Mouse (Mus musculus): ENCODE results near the gene Csf3. TPM values are rescaled to one million over a fixed set of nuclear protein-coding genes. Genes with fewer than 3 reads are reported as not detected.
"Not testable (repeated sequence)": the region's sequence is repeated elsewhere in the genome, so short reads cannot be mapped to it uniquely, and the experiment has no call there.

The Csf3 gene
- polyA plus RNA-seq, 1 experiment: 0.22 TPM

DNA sequence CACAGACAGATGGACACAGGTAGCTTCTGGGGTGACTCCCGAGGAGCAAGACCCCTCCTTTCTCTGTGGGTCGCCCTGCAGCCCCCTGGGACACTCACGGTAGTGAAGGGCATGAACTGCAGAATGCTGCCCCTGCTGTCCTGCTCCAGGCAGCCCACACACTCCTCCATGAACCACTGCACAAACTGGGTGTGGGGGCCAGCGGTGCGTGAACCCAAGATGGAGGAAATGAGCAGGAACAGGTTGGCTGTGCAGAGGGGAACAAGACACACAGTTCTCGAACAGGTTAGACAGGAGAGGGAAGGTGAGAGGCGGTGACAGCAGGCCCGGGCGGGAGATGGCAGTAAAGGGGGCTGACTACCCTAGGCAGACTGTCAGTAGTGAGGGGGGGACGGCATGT, 4.0 kb downstream of the Csf3 start:
- H3K4me3 ChIP-seq (ENCODE audit: control insufficient read depth, insufficient read depth, low read length): no peak overlapping the region
- TF ChIP-seq CTCF (IDR thresholded peaks at IDR 0.05; ENCODE audit: borderline replicate concordance, control insufficient read depth, extremely low read depth, insufficient read depth, low read length, poor library complexity): no peak
- TF ChIP-seq POLR2A (IDR thresholded peaks at IDR 0.05; ENCODE audit: control insufficient read depth, extremely low read depth, insufficient read depth, low read length, poor library complexity): no peak
- H3K27me3 ChIP-seq (ENCODE audit: control insufficient read depth, insufficient read depth, low read length): no peaks in the 10 kb centered on the region
- DNase-seq: no peak
- H3K4me1 ChIP-seq (replicated peaks; ENCODE audit: control insufficient read depth, insufficient read depth, low read length): peaks cover 11% of the 10 kb centered on the region
- H3K36me3 ChIP-seq (ENCODE audit: control insufficient read depth, insufficient read depth, low read length): peaks cover 11% of the 10 kb centered on the region; the same call in 1 of the 2 replicates
- H3K27ac ChIP-seq (ENCODE audit: control insufficient read depth, insufficient read depth, low read length): no peak overlapping the region
- 95% methylated on average over 10 of the region's 10 CpGs for WGBS

DNA sequence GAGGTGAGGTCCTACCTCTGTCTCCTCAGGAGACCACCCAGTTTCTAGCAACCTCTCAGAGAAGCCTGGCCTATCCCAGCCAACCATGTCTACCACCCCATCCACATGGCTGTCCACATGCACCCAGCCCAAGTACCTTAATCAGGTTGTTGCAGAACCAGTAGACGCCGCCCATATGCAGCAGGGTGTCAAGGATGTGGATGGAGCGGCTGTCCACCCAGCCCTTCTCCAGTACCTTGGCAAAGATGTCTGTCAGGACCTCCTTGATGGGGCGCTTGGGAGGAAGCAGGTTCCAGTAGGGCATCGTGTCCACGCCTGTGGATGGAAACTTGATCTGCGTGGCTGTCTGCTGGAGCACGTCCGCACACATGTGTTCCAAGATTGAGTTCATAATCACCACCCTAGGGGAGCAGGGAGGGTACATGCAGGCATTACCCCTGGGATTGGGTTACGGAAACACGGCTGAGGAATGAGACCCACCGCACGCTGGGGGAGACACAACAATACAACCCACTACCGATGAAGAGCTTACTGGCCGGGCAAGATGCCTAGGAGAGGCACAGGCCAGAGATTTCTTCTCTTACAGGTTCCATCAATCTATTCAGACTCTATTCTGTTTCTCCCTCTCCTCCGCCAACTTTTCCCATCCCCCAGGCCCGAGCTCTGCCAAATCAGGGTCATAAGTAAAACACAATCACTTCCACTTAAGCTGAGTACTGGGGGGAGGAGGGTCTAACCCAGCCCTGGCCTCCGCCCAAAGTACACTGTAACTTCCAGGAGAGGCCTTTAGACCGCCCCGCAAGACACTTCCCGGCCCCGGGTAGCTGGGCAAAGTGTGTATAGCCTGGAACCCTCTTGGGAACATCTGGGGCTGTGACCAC, 6.6 kb downstream of the Csf3 start:
- Histone ChIP-seq H3K4me3 (ENCODE audit: control insufficient read depth, insufficient read depth, low read length) (no peak overlapping the region), H3K36me3 (ENCODE audit: control insufficient read depth, insufficient read depth, low read length) (peaks cover 11% of the 10 kb centered on the region; the same call in 1 of the 2 replicates), H3K4me1 (replicated peaks; ENCODE audit: control insufficient read depth, insufficient read depth, low read length) (peaks cover 22% of the 10 kb centered on the region), H3K27me3 (ENCODE audit: control insufficient read depth, insufficient read depth, low read length) (no peaks in the 10 kb centered on the region), H3K27ac (ENCODE audit: control insufficient read depth, insufficient read depth, low read length) (no peak overlapping the region)
- TF ChIP-seq CTCF (IDR thresholded peaks at IDR 0.05; ENCODE audit: borderline replicate concordance, control insufficient read depth, extremely low read depth, insufficient read depth, low read length, poor library complexity) (no peak), POLR2A (IDR thresholded peaks at IDR 0.05; ENCODE audit: control insufficient read depth, extremely low read depth, insufficient read depth, low read length, poor library complexity) (no peak)
- WGBS: 95% methylated on average over 22 of the region's 22 CpGs
- no peak for DNase-seq

DNA sequence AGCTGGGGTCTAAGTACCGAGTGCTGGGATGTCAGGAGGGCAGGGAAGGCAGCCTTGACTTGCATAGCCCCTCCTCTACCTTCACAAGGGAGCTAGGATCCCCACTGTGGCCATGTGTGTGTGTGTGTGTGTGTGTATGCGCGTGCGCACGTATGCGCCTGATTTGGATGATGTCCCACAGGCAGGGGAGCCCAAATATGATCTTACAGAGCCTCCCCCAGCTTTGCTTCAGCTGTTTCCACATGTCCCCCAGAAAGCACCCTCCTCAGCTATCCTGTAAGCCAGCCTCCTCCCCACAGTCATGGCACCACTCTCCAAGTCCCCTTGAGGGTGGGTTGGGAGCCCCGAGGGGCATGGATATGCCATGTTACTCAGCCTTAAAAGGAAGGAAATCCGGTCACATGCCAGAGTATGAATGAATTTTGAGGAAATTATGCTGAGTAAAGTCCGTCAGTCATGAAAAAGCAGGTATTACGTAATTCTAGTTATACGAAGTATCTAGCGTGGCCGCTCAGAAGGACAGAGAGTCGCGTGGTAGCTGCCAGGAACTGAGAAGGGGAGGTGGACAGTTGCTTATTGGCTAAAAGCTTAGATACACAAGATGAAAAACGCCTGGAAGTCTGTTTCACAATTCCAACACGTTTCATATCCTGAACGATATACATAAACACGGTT, 7.4 kb downstream of the Csf3 start:
- Histone ChIP-seq H3K27me3 (ENCODE audit: control insufficient read depth, insufficient read depth, low read length) (no peaks in the 10 kb centered on the region), H3K4me3 (ENCODE audit: control insufficient read depth, insufficient read depth, low read length) (no peak overlapping the region), H3K27ac (ENCODE audit: control insufficient read depth, insufficient read depth, low read length) (no peak overlapping the region), H3K36me3 (ENCODE audit: control insufficient read depth, insufficient read depth, low read length) (peaks cover 11% of the 10 kb centered on the region; the same call in 1 of the 2 replicates), H3K4me1 (replicated peaks; ENCODE audit: control insufficient read depth, insufficient read depth, low read length) (peaks cover 27% of the 10 kb centered on the region)
- no peak for DNase-seq
- no peak for TF ChIP-seq POLR2A (IDR thresholded peaks at IDR 0.05; ENCODE audit: control insufficient read depth, extremely low read depth, insufficient read depth, low read length, poor library complexity)
- no peak for TF ChIP-seq CTCF (IDR thresholded peaks at IDR 0.05; ENCODE audit: borderline replicate concordance, control insufficient read depth, extremely low read depth, insufficient read depth, low read length, poor library complexity)
- 82% methylated on average over 19 of the region's 19 CpGs for WGBS

DNA sequence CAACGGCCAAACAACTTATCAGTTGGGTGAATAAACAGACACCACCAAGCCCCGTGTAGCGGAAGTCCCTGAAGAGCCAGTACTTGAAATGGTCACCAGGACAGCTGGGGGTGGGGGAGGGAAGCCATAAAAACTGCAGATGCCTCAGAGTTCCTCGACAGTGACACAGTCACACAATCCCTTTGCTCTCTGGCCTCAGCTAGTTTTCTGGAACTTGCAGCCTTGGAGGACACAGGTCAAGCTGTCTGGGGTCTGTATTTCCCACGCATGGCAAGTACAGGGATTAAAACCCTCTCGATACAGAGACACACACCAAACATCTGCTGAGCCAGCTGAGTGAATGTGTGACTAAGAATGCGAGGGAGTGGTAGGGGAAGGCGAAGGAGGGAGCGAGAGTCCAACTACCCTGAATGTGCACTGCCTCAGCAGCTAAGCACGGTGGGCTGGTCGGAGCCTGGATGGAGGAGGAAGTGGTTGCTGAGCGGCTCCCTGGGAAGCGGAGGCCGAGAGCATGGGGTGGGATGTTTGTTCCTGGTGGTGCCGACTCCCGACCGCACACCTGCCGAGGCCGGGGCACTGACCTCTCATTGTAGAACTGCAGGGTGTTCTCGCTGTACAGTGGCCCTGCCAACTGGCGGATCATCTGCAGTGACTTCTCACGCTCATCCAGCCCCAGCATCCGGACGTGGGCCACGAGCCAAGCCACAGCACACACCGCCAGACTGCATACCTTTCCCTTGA, 8.1 kb downstream of the Csf3 start:
- no peak for DNase-seq
- no peak for TF ChIP-seq POLR2A (IDR thresholded peaks at IDR 0.05; ENCODE audit: control insufficient read depth, extremely low read depth, insufficient read depth, low read length, poor library complexity)

DNA sequence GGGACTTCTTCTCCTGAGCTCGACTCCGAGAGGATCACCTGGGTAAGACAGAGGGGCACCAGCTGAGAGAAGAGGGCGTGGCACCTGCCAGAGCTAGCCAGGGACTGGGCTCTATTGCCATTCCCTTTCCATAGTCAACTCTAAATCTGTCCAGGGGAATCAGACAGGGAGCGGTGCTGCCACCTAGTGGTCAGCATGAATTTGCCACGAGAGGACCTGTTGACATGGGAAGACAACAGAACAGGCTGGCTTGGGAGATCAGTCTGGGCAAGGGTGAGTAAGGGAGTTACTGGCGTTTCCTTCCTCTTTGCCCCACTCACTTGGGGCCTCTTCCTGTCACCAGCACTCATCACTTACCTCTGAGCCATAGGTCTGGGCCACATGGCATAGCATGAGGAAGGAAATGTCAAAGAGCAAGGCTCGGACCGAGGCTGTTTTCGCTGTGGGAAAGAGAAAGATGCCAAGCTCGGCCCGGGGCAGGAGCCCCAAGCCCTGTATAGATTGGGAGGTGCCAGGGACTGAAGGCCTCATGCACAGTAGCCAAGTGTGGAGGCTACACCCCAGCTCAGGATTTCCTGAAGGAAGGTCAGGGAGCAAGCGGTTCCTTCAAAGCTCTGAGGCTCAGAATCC, 9.5 kb downstream of the Csf3 start:
- peaks cover 39% of the 10 kb centered on the region for H3K4me1 ChIP-seq (replicated peaks; ENCODE audit: control insufficient read depth, insufficient read depth, low read length)
- peak; percentile 74 for DNase-seq
- no peaks in the 10 kb centered on the region for H3K27me3 ChIP-seq (ENCODE audit: control insufficient read depth, insufficient read depth, low read length)
- 34% methylated on average over 12 of the region's 12 CpGs for whole genome bisulfite sequencing
- H3K36me3 ChIP-seq (ENCODE audit: control insufficient read depth, insufficient read depth, low read length): peaks cover 4% of the 10 kb centered on the region; the same call in 1 of the 2 replicates
- H3K4me3 ChIP-seq (ENCODE audit: control insufficient read depth, insufficient read depth, low read length): no peak overlapping the region
- TF ChIP-seq POLR2A (IDR thresholded peaks at IDR 0.05; ENCODE audit: control insufficient read depth, extremely low read depth, insufficient read depth, low read length, poor library complexity) (no peak), CTCF (IDR thresholded peaks at IDR 0.05; ENCODE audit: borderline replicate concordance, control insufficient read depth, extremely low read depth, insufficient read depth, low read length, poor library complexity) (peak; percentile 89)
- no peak overlapping the region for H3K27ac ChIP-seq (ENCODE audit: control insufficient read depth, insufficient read depth, low read length)

More for the DNA sequence above, 8.1 kb downstream of the Csf3 start:
- WGBS: 23% methylated on average over 26 of the region's 26 CpGs
- Histone ChIP-seq H3K36me3 (ENCODE audit: control insufficient read depth, insufficient read depth, low read length) (peaks cover 11% of the 10 kb centered on the region; the same call in 1 of the 2 replicates), H3K27ac (ENCODE audit: control insufficient read depth, insufficient read depth, low read length) (no peak overlapping the region), H3K4me3 (ENCODE audit: control insufficient read depth, insufficient read depth, low read length) (no peak overlapping the region), H3K4me1 (replicated peaks; ENCODE audit: control insufficient read depth, insufficient read depth, low read length) (peaks cover 33% of the 10 kb centered on the region), H3K27me3 (ENCODE audit: control insufficient read depth, insufficient read depth, low read length) (no peaks in the 10 kb centered on the region)

DNA sequence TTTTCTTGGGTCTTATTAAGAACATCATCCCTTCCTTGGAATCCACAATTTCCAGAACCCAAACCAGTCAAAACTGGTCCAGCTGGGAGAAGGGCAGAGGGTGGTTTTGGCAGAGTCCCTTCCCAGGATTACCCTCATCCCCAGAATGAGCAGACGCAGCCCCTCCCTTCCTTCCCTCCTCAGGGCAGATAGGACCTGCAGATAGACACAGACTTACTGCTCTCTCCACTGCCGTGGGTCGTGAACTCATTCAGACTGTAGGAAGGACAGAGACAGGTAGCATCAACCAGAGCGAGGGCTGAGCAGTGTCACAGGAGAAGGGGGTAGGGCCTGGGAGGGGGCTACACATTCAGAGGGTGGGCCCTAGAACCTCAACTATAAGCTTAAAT, 10.0 kb downstream of the Csf3 start:
- 59% methylated on average over 4 of the region's 4 CpGs for WGBS
- TF ChIP-seq POLR2A (IDR thresholded peaks at IDR 0.05; ENCODE audit: control insufficient read depth, extremely low read depth, insufficient read depth, low read length, poor library complexity) (no peak), CTCF (IDR thresholded peaks at IDR 0.05; ENCODE audit: borderline replicate concordance, control insufficient read depth, extremely low read depth, insufficient read depth, low read length, poor library complexity) (no peak)
- Histone ChIP-seq H3K27ac (ENCODE audit: control insufficient read depth, insufficient read depth, low read length) (no peak overlapping the region), H3K36me3 (ENCODE audit: control insufficient read depth, insufficient read depth, low read length) (peaks cover 9% of the 10 kb centered on the region; the same call in 1 of the 2 replicates), H3K4me3 (ENCODE audit: control insufficient read depth, insufficient read depth, low read length) (no peak overlapping the region), H3K27me3 (ENCODE audit: control insufficient read depth, insufficient read depth, low read length) (no peaks in the 10 kb centered on the region), H3K4me1 (replicated peaks; ENCODE audit: control insufficient read depth, insufficient read depth, low read length) (peaks cover 39% of the 10 kb centered on the region)
- no peak for DNase-seq

DNA sequence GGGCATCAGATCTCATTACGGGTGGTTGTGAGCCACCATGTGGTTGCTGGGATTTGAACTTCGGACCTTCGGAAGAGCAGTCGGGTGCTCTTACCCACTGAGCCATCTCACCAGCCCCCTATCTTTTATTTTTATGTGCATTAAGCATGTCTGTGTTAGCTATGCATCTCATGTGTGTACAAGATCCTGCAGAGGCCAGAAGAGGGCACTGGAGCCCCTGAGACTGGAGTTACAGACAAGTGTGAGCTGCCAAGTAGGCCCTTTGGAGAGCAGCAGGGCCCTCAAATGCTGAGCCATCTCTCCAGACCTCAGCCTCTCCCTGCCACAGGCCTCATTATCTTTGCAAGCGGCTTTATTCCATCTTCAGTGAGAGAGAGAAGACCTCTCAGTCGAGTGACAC, 10.9 kb downstream of the Csf3 start:
- not testable (repeated sequence) for DNase-seq; H3K27me3 ChIP-seq (ENCODE audit: control insufficient read depth, insufficient read depth, low read length); H3K36me3 ChIP-seq (ENCODE audit: control insufficient read depth, insufficient read depth, low read length); H3K4me3 ChIP-seq (ENCODE audit: control insufficient read depth, insufficient read depth, low read length); H3K27ac ChIP-seq (ENCODE audit: control insufficient read depth, insufficient read depth, low read length)
- 80% methylated on average over 6 of the region's 6 CpGs for WGBS
- H3K4me1 ChIP-seq (replicated peaks; ENCODE audit: control insufficient read depth, insufficient read depth, low read length): peaks cover 39% of the 10 kb centered on the region
